17 mouse cellular contexts compared by ENCODE assay signal in genomic region chr6:43403076-43403475, GRCm38 (mm10).
A peak's percentile ranks its signal among the peaks of the same experiment; 100 is the strongest.
DNase-seq lines count a peak whose midpoint lies in the region; ATAC-seq lines count a peak whose summit lies in the region.
"Had no signal": no experiment of that assay in that cellular context is flagged by ENCODE, and none has a peak within 500 bp of the region (broad histone marks: within the 10 kb centered on the region; RNA-seq: fewer than 3 reads in every experiment).

No protein-coding gene starts in this region.

- no peaks in the 10 kb centered on the region for H3K4me1 ChIP-seq in heart, embryonic 10.5 days
- H3K4me1 ChIP-seq in limb, embryonic 10.5 days, result no peaks in the 10 kb centered on the region
- H3K4me1 ChIP-seq: hindbrain, embryonic 15.5 days; kidney, embryonic 15.5 days; midbrain, embryonic 12.5 days; neural tube, embryonic 13.5 days had no signal

- no peak overlapping the region for H3K4me3 ChIP-seq in heart, embryonic 10.5 days
- H3K4me3 ChIP-seq in limb, embryonic 10.5 days, result no peak overlapping the region
- H3K4me3 ChIP-seq: hindbrain, embryonic 15.5 days; kidney, embryonic 15.5 days; midbrain, embryonic 12.5 days; neural tube, embryonic 13.5 days had no signal

- no peaks in the 10 kb centered on the region for H3K27me3 ChIP-seq in heart, embryonic 10.5 days (ENCODE audit: insufficient read depth, poor library complexity, severe bottlenecking)
- no peaks in the 10 kb centered on the region for H3K27me3 ChIP-seq in limb, embryonic 10.5 days (ENCODE audit: low read depth, poor library complexity, severe bottlenecking)
- H3K27me3 ChIP-seq: hindbrain, embryonic 15.5 days; kidney, embryonic 15.5 days; midbrain, embryonic 12.5 days; neural tube, embryonic 13.5 days had no signal

- WGBS in heart, embryonic 10.5 days, result 83% methylated on average over 3 of the region's 3 CpGs
- 96% methylated on average over 3 of the region's 3 CpGs for WGBS in limb, embryonic 10.5 days

- no peak for ATAC-seq in erythroid progenitor cell, adult 5-6 weeks (replicated peaks; ENCODE audit: low FRiP score, poor library complexity, severe bottlenecking)
- ATAC-seq: intestine, embryonic 16.5 days had no signal

- no peaks in the 10 kb centered on the region for H3K9me3 ChIP-seq in heart, embryonic 10.5 days
- H3K9me3 ChIP-seq in limb, embryonic 10.5 days (replicated peaks), result no peaks in the 10 kb centered on the region
- H3K9me3 ChIP-seq: hindbrain, embryonic 15.5 days; kidney, embryonic 15.5 days; midbrain, embryonic 12.5 days; neural tube, embryonic 13.5 days had no signal

- no peaks in the 10 kb centered on the region for H3K36me3 ChIP-seq in heart, embryonic 10.5 days
- no peaks in the 10 kb centered on the region for H3K36me3 ChIP-seq in limb, embryonic 10.5 days
- H3K36me3 ChIP-seq: hindbrain, embryonic 15.5 days; kidney, embryonic 15.5 days; midbrain, embryonic 12.5 days; neural tube, embryonic 13.5 days had no signal

- peak; percentile 93 for DNase-seq in heart, adult 11 months
- no peak for DNase-seq in heart, embryonic 10.5 days (ENCODE audit: low spot score)
- peak; percentile 74 for DNase-seq in cerebellum, adult 11-12 months
- DNase-seq in cerebellum, postnatal 10 days, result peak; percentile 69 to 73
- peak; percentile 11 to 39 for DNase-seq in heart, postnatal 14 days
- no peak for DNase-seq in layer of hippocampus, adult 9-10 months (ENCODE audit: low spot score)
- no peak for DNase-seq in limb, embryonic 10.5 days (ENCODE audit: low spot score)
- DNase-seq: left cerebral cortex, postnatal 4 days; lung, embryonic 14.5 days; lung, postnatal 4 days; thymus, postnatal 4 days had no signal

- no peak overlapping the region for H3K27ac ChIP-seq in heart, embryonic 10.5 days
- no peak overlapping the region for H3K27ac ChIP-seq in limb, embryonic 10.5 days
- H3K27ac ChIP-seq: hindbrain, embryonic 15.5 days; kidney, embryonic 15.5 days; midbrain, embryonic 12.5 days; neural tube, embryonic 13.5 days had no signal

- intact Hi-C loops in heart, postnatal 14 days (cut with DNase I), result no loop called here

Comparison
In these comparisons a context has a peak if more than half of its experiments do, and no peak if none do; other contexts are left out.
1. DNase-seq: peak in heart, adult 11 months (single experiment), cerebellum, adult 11-12 months (single experiment), cerebellum, postnatal 10 days (2 of 2) and heart, postnatal 14 days (2 of 2); none in heart, embryonic 10.5 days (single experiment), layer of hippocampus, adult 9-10 months (single experiment) and limb, embryonic 10.5 days (single experiment).